Mouse (Mus musculus): Measurements from ENCODE around the gene Hdgfl3.

DNA sequence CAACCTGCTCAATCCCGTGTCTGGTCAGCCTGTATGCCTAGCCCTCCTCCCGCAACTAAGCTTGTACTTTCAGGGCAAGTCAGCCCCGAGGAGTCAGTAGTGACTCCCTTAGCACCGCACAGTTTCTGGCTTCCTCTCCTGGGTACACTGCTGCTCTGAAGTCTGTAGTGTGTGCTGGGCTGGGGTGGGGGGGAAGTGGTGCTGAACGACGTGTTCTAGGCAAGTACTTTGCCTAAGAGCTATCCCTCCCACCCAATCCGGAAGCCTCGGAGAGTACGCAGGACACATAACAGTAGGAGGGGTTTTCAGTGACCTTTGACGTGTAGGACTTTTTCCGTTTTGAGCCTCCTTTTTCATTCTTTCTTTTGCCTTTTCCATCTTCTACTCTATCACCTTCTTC lies 34.9 kb downstream of the Hdgfl3 start:
- TF ChIP-seq CTCF (IDR thresholded peaks at IDR 0.05; ENCODE audit: extremely low read depth, insufficient read length, insufficient replicate concordance, low read depth, low read length) (no peak), POLR2A (IDR thresholded peaks at IDR 0.05; ENCODE audit: low read depth, low read length) (no peak)
